Mouse (Mus musculus) frontal cortex, postnatal 14 days (tissue): ENCODE results near the gene Hist1h3g.
"Not testable (repeated sequence)": the region's sequence is repeated elsewhere in the genome, so short reads cannot be mapped to it uniquely, and the experiment has no call there.

ENCODE experiments used
- DNase-seq, 2 experiments: peaks; one replicate each; pipeline ENCODE4 v3.0.0; 2022; ENCODE audit warnings: low spot score in 2 of 2

Gene Hist1h3g

GRCm38 (mm10) chr13:23534368-23535131 lies 672 bp upstream of the Hist1h3g start:
- DNase-seq = no peak

- DNase-seq = no peak
Measured at GRCm38 (mm10) chr13:23536076-23536822, 1.0 kb downstream of the Hist1h3g start.

- DNase-seq = no peak
Measured at GRCm38 (mm10) chr13:23537006-23537710, 1.9 kb downstream of the Hist1h3g start.

GRCm38 (mm10) chr13:23538249-23538648 lies 3.0 kb downstream of the Hist1h3g start:
- DNase-seq = no peak

GRCm38 (mm10) chr13:23539821-23540220 lies 4.6 kb downstream of the Hist1h3g start:
- DNase-seq = not testable (repeated sequence)

- DNase-seq = no peak
Measured at GRCm38 (mm10) chr13:23541497-23541896, 6.3 kb downstream of the Hist1h3g start.

- DNase-seq = not testable (repeated sequence)
Measured at GRCm38 (mm10) chr13:23542225-23542980, 7.2 kb downstream of the Hist1h3g start.

GRCm38 (mm10) chr13:23542999-23543607 lies 7.9 kb downstream of the Hist1h3g start, which contains the start of gene Hist1h2bh:
Gene Hist1h2bh, minus strand, starts transcription at chr13:23543392.
- peak; percentile 60 to 69 for DNase-seq

GRCm38 (mm10) chr13:23543965-23544786 lies 9.0 kb downstream of the Hist1h3g start, which contains the start of gene Hist1h3f:
Gene Hist1h3f, plus strand, starts transcription at chr13:23544052.
- peak; percentile 60 to 67 for DNase-seq

GRCm38 (mm10) chr13:23544787-23545120 lies 9.5 kb downstream of the Hist1h3g start:
- not testable (repeated sequence) for DNase-seq

GRCm38 (mm10) chr13:23546694-23547093 lies 11.5 kb downstream of the Hist1h3g start:
- DNase-seq = no peak

- DNase-seq = no peak
Measured at GRCm38 (mm10) chr13:23550761-23551145, 15.5 kb downstream of the Hist1h3g start.

GRCm38 (mm10) chr13:23551146-23551834 lies 16.1 kb downstream of the Hist1h3g start, which contains the start of gene Hist1h4f:
Gene Hist1h4f, minus strand, starts transcription at chr13:23551648.
- DNase-seq = peak; percentile 84 to 88

GRCm38 (mm10) chr13:23551931-23552914 lies 17.0 kb downstream of the Hist1h3g start:
- no peak for DNase-seq

- no peak for DNase-seq
Measured at GRCm38 (mm10) chr13:23552962-23553361, 17.7 kb downstream of the Hist1h3g start, which contains the start of gene Hist1h1d. Gene Hist1h1d, plus strand, starts transcription at chr13:23553262.

GRCm38 (mm10) chr13:23554393-23554792 lies 19.2 kb downstream of the Hist1h3g start:
- DNase-seq = no peak

GRCm38 (mm10) chr13:23554925-23555838 lies 20.0 kb downstream of the Hist1h3g start:
- DNase-seq = peak; percentile 71 to 72
